Mouse (Mus musculus): ENCODE measurements around the gene Flii. TPM values are rescaled to one million over a fixed set of nuclear protein-coding genes. Genes with fewer than 3 reads are reported as not detected.

Gene Flii
- polyA plus RNA-seq, 1 experiment from 2014 or later: 62.7 TPM

- Histone ChIP-seq H3K4me1 (replicated peaks; ENCODE audit: control insufficient read depth, insufficient read depth, low read length) (peaks cover 24% of the 10 kb centered on the region), H3K4me2 (replicated peaks) (peak within 1 kb of the TSS; percentile 84), H3K36me3 (replicated peaks; ENCODE audit: control insufficient read depth, insufficient read depth) (peaks cover 4% of the 10 kb centered on the region), H3K27ac (peak within 1 kb of the TSS; percentile 93), H3K4me3 (replicated peaks; ENCODE audit: low read length) (peak within 1 kb of the TSS; percentile 93), H3K9me3 (ENCODE audit: control insufficient read depth, low read length) (no peaks in the 10 kb centered on the region), H3K27me3 (ENCODE audit: control insufficient read depth, insufficient read depth, low read length) (no peaks in the 10 kb centered on the region), H3K9ac (peak within 1 kb of the TSS; percentile 91)
- DNase-seq (ENCODE audit: low spot score) (peak; percentile 92), ATAC-seq (ENCODE audit: low FRiP score) (peak; percentile 92)
- WGBS: 0% methylated on average over 42 of the region's 73 CpGs
Measured at GRCm38 (mm10) chr11:60699524-60700075, 27.5 kb downstream of the Flii start, which contains the start of gene Llgl1. TSS of gene Llgl1 (plus strand) at chr11:60699723.

- Histone ChIP-seq H3K36me3 (replicated peaks; ENCODE audit: control insufficient read depth, insufficient read depth) (no peaks in the 10 kb centered on the region; the same call in 1 of the 2 replicates), H3K4me2 (replicated peaks) (peak overlapping the region; percentile 84), H3K27me3 (ENCODE audit: control insufficient read depth, insufficient read depth, low read length) (no peaks in the 10 kb centered on the region), H3K4me1 (replicated peaks; ENCODE audit: control insufficient read depth, insufficient read depth, low read length) (peaks cover 24% of the 10 kb centered on the region), H3K9me3 (ENCODE audit: control insufficient read depth, low read length) (no peaks in the 10 kb centered on the region), H3K4me3 (replicated peaks; ENCODE audit: low read length) (peak overlapping the region; percentile 93), H3K27ac (peak overlapping the region; percentile 93), H3K9ac (peak overlapping the region; percentile 91)
- peak; percentile 53 for DNase-seq (ENCODE audit: low spot score)
- under 1% methylated on average over 22 of the region's 22 CpGs for WGBS
- ATAC-seq (ENCODE audit: low FRiP score): peak; percentile 35
Measured at GRCm38 (mm10) chr11:60698806-60699523, 28.1 kb downstream of the Flii start.

DNA sequence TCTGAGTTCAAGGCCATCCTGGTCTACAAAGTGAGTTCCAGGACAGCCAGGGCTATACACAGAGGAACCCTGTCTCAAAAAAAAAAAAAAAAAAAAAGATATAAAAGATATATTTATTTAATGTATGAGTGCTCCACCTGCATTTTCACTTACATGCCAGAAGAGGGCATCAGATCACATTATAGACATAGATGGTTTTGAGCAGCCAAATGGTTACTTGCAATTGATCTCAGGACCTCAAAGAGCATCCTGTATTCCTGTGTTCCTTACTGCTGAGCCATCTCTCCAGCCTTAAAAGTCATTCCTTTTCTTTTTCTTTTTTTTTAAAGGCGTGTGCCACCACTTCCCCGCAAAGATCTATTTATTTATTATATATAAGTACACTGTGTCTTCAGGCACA, 29.5 kb downstream of the Flii start:
- H3K4me2 ChIP-seq (replicated peaks): no peak overlapping the region
- no peak overlapping the region for H3K9ac ChIP-seq
- DNase-seq (ENCODE audit: low spot score): peak; percentile 59
- no peak overlapping the region for H3K4me3 ChIP-seq (replicated peaks; ENCODE audit: low read length)
- H3K27ac ChIP-seq: no peak overlapping the region
- no peak for ATAC-seq (ENCODE audit: low FRiP score)
- H3K4me1 ChIP-seq (replicated peaks; ENCODE audit: control insufficient read depth, insufficient read depth, low read length): peaks cover 20% of the 10 kb centered on the region
- no peaks in the 10 kb centered on the region for H3K27me3 ChIP-seq (ENCODE audit: control insufficient read depth, insufficient read depth, low read length)
- 73% methylated on average over 2 of the region's 2 CpGs for WGBS
- no peaks in the 10 kb centered on the region for H3K9me3 ChIP-seq (ENCODE audit: control insufficient read depth, low read length)
- no peaks in the 10 kb centered on the region for H3K36me3 ChIP-seq (replicated peaks; ENCODE audit: control insufficient read depth, insufficient read depth)

GRCm38 (mm10) chr11:60696165-60696564, 30.9 kb downstream of the Flii start:
- DNase-seq (ENCODE audit: low spot score): no peak
- ATAC-seq (ENCODE audit: low FRiP score): no peak
- WGBS: 81% methylated on average over 1 of the region's 1 CpGs
- H3K9me3 ChIP-seq (ENCODE audit: control insufficient read depth, low read length): no peaks in the 10 kb centered on the region
- no peaks in the 10 kb centered on the region for H3K36me3 ChIP-seq (replicated peaks; ENCODE audit: control insufficient read depth, insufficient read depth)
- no peaks in the 10 kb centered on the region for H3K27me3 ChIP-seq (ENCODE audit: control insufficient read depth, insufficient read depth, low read length)
- no peak overlapping the region for H3K4me2 ChIP-seq (replicated peaks)
- peaks cover 11% of the 10 kb centered on the region for H3K4me1 ChIP-seq (replicated peaks; ENCODE audit: control insufficient read depth, insufficient read depth, low read length)
- no peak overlapping the region for H3K27ac ChIP-seq
- H3K4me3 ChIP-seq (replicated peaks; ENCODE audit: low read length): no peak overlapping the region
- H3K9ac ChIP-seq: no peak overlapping the region

Small RNAs within 50 kb of the gene (microRNA-seq; reads per million reads assigned to microRNA genes)
- 1.3 reads per million for gene Mir5100

Other genes starting within 250 kb of the Flii start
- 19.2 and 20.4 TPM in 2 replicates for gene Alkbh5, start 190.9 kb downstream of the Flii start, polyA plus RNA-seq (2014; fragmentation: Nextera tagmentation; extraction: Ambion mirVana)
- 43.8 and 46.1 TPM in 2 replicates for gene Llgl1, start 27.5 kb downstream of the Flii start, polyA plus RNA-seq (2014; fragmentation: Nextera tagmentation; extraction: Ambion mirVana)
- 25.6 and 28.0 TPM in 2 replicates for gene Mief2, start 1.1 kb upstream of the Flii start, polyA plus RNA-seq (2014; fragmentation: Nextera tagmentation; extraction: Ambion mirVana)
- 7.2 and 8.0 TPM in 2 replicates for gene Top3a, start 50.1 kb upstream of the Flii start, polyA plus RNA-seq (2014; fragmentation: Nextera tagmentation; extraction: Ambion mirVana)
- gene Smcr8, start 50.3 kb upstream of the Flii start, polyA plus RNA-seq (2014; fragmentation: Nextera tagmentation; extraction: Ambion mirVana): 8.3 and 8.9 TPM in 2 replicates
- 6.4 and 8.7 TPM in 2 replicates for gene Shmt1, start 84.5 kb upstream of the Flii start, polyA plus RNA-seq (2014; fragmentation: Nextera tagmentation; extraction: Ambion mirVana)
- 34.3 and 34.6 TPM in 2 replicates for gene Dhrs7b, start 103.4 kb upstream of the Flii start, polyA plus RNA-seq (2014; fragmentation: Nextera tagmentation; extraction: Ambion mirVana)
- 52.4 and 57.7 TPM in 2 replicates for gene Tmem11, start 152.0 kb upstream of the Flii start, polyA plus RNA-seq (2014; fragmentation: Nextera tagmentation; extraction: Ambion mirVana)
- 26.2 and 32.5 TPM in 2 replicates for gene Natd1, start 187.5 kb upstream of the Flii start, polyA plus RNA-seq (2014; fragmentation: Nextera tagmentation; extraction: Ambion mirVana)
- gene Map2k3, start 204.8 kb upstream of the Flii start, polyA plus RNA-seq (2014; fragmentation: Nextera tagmentation; extraction: Ambion mirVana): 23.5 and 24.3 TPM in 2 replicates

All from hindbrain, embryonic 14.5 days (tissue).